Mouse (Mus musculus) cerebellum, adult 2 months (tissue): ENCODE measurements around the gene Igf2bp1.

Source experiments
- CTCF ChIP-seq: fragments of 200-500 bp; IDR thresholded peaks from 2 replicates; pipeline ENCODE4 v1.5.1; 2011; ENCODE audit warnings: low read depth, mild to moderate bottlenecking, control low read depth, low read length, moderate library complexity, borderline replicate concordance; ENCODE audit not compliant: insufficient read depth
- POLR2A ChIP-seq: fragments of 200-500 bp; IDR thresholded peaks from 2 replicates; pipeline ENCODE4 v1.6.1; 2011; ENCODE audit warnings: low read length, control low read depth, borderline replicate concordance; ENCODE audit not compliant: insufficient read depth

GRCm38 (mm10) chr11:96034596-96035052 lies 28.9 kb upstream of the Igf2bp1 start, which contains the start of gene Snf8:
- TF ChIP-seq CTCF (no peak), POLR2A (peak; percentile 69)
